Mouse (Mus musculus) ES-CJ7 (cell line): ENCODE measurements around the gene Slc27a2.

Source experiments
- DNase-seq: peaks from one replicate; pipeline ENCODE4 v3.0.0; 2011; ENCODE audit warnings: low read depth, low spot score

Slc27a2 gene

GRCm38 (mm10) chr2:126553291-126553639 lies 1.1 kb downstream of the Slc27a2 start:
- peak; percentile 27 for DNase-seq

DNA sequence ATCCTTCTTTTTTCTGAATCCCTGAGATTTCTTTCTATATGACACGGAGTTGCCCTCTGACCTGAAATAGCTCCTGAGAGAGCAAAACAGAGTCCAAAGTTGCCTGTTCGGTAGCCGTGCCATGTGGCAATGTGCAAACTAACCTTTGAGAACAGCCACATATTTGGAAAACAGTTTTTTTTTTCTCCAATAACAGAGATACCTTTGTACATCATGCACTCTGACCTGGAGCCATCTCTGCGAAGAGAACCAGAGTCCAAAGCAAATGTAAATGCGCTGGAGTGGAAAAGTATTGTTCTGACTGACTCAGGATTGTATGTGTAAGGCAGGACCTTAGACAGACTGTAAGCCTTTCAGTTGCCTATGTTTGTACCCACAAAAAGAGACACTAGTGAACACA lies 3.3 kb downstream of the Slc27a2 start:
- no peak for DNase-seq

DNA sequence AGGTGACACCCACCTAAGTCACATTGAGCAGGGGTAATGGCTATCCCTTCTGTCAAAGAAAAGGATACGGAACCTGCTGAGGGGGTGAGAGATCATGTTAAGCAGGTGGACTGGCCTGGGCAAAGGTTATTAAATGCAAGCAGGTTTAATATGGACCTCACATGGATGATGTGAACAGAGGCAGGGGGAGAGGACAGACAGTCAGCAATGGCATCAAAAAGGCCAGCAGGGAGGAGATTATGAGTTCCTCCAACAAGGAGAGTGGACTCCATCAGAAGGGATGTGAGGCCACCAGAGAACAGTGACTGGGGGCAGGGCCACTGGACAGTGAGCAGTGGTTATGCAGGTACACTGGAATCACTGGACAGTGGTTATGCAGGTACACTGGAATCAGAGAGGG lies 7.9 kb downstream of the Slc27a2 start:
- DNase-seq = no peak

- DNase-seq = no peak
Measured at GRCm38 (mm10) chr2:126563411-126564105, 11.4 kb downstream of the Slc27a2 start.

DNA sequence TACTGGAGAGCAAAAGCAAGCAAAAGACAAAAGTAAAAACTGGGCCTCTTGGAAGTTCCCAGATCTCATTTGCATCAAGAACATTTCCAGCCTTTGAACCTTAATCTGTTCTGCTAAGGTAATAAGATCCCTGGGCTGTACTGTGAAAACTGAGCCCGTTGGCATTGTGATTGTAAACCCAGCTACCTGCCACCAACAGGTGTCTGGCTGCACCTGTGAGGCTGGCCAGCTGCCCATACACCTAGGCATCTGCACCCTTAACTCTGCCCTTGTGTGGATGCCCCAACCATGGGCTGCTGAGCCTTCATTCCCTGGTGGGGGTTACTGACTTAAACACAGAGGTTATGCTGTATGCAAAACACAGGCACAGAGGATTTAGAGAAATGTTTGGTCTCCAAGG lies 20.0 kb downstream of the Slc27a2 start:
- DNase-seq = no peak

- no peak for DNase-seq
Measured at GRCm38 (mm10) chr2:126572747-126573146, 20.5 kb downstream of the Slc27a2 start.

DNA sequence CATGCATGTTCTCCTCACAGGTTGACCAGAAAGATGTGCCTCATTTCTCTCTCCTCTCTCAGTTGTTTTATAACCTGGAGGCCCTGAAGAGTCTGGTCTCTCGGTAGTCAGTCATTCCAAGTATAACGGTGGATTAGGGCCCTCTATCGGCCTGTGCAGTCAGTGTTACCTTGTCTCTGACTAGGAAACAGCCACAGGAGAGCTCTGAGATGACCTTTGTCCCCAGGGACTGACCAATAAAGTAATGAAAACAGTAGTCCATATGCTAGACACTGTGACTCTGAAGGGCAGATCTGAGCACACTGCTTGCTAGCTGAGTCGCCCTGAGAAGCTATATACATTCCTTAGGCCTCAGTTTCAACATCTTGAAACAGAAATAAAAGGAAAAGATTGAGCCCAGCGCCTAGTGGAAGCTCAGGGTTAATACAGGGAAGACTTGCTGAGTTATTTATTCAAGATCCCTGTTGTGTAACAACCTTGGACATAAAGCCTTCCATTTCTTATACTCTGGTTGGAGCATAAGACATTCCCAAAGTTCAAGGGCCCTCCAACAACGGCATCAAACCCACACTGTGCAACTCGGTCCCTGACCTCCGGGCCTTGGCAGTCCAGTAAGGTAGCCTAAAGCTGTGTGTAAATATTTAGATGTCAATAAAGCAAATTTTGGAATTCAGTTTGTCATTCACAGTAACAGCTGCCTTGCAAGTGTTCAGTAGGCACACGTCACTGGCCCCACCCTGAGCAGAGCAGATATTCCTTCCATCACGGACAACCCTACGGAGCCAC lies 23.4 kb downstream of the Slc27a2 start:
- no peak for DNase-seq

DNA sequence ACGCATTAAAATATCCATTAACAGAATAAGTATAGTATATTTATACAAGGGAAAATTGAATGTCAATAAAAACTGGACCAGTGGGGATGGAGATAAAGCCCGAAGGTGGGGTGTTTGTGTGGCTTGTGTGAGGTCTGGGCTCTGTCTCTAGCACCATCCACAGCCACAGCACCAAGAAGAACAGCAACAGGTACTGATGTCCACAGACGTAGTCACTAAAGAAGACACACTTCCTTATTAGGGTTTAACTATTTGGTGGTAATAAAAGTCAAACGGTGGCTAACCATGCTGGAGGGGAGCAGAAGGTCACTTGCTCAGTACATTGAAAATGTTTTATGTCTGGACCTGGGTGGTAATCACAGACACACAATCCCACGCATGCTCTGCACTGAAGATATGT lies 25.2 kb downstream of the Slc27a2 start:
- no peak for DNase-seq

DNA sequence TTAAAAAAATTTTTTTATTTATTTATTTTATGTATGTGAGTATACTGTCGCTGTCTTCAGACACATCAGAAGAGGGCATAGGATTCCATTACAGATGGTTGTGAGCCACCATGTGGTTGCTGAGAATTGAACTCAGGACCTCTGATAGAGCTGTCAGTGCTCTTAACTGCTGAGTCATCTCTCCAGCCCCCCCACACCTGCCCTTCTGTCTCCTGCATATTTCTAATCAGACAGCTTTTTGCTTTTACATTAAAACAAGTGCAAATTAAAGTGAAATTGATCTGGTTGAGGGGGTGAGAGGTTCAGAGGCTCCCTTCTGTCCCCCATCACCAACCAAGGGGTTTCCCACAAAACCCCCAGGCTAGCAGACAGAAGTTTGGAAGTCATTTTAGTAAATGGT lies 27.1 kb downstream of the Slc27a2 start:
- no peak for DNase-seq

DNA sequence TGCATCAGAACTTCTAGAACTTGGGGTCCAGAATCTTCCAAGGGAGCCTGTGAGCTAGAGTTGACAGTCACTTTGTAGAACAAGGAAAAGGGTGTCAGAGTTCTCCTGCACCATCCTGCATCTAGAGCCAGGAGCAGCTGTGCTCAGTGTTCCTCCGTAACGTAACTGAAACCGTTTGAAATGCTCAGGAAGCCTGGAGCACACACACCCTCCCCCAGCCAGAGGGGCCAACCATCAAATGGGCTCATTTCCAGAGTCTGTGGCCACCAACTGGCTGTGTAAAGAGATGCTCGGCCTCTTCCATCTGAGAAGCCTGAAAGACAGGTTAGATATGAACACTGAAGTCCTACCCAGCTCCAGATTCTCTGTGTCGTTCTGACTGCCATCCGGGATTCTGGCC lies 31.8 kb downstream of the Slc27a2 start:
- no peak for DNase-seq

- no peak for DNase-seq
Measured at GRCm38 (mm10) chr2:126584621-126585369, 32.6 kb downstream of the Slc27a2 start.

DNA sequence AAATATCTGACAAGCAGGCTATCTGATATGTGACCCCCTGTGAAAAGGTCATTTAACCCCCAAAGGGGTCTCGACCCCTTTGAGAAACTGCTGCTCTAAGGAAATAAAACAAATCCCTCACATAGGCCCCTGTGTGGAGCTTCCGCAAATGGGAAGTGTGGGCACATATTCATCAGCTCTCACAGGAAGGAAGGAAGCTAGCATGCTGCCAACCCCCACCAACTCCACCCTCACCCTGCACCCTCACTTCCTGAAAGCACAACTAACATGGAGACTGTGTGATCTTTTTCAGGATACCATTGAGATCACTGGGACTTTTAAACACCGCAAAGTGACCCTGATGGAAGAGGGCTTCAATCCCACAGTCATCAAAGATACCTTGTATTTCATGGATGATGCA lies 35.3 kb downstream of the Slc27a2 start:
- DNase-seq = no peak

GRCm38 (mm10) chr2:126591304-126591703 lies 39.1 kb downstream of the Slc27a2 start:
- no peak for DNase-seq

DNA sequence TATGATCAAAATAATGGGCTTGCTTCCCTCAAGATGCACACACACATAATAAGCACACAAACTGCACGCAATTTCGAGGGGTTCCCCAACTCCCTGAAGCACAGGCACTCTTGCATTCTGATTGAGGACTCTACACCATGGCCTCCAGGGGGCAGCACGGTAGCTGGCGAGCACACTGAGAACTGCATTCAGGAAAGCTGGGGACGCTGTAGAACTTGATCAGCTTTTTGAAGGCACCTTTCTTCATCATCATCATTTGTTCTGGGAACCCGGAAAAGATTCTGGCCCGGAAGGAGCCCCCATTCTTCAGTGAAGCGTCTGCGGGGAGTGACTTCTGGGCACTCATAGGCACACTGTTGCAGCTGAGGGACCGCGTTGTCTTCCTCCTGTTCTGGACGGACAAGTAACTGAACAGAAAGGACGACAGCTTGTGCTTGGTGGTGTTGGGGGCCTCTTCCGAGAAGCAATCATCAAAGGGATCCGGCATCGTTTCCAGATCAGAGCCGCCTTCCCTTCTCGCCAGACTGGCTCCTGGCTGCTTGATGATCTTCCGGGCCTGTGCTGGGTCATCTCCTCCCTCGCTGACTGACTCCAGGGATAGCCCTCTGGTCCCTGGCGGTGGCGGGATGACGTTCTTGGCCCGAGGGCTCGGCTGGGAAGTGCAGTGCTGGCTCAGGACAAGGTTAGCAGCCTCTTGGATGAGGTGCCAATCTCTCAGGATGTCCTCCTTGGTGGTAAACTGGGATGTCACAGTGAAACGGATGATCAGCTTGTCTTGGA lies 41.8 kb downstream of the Slc27a2 start:
- DNase-seq = peak; percentile 78

DNA sequence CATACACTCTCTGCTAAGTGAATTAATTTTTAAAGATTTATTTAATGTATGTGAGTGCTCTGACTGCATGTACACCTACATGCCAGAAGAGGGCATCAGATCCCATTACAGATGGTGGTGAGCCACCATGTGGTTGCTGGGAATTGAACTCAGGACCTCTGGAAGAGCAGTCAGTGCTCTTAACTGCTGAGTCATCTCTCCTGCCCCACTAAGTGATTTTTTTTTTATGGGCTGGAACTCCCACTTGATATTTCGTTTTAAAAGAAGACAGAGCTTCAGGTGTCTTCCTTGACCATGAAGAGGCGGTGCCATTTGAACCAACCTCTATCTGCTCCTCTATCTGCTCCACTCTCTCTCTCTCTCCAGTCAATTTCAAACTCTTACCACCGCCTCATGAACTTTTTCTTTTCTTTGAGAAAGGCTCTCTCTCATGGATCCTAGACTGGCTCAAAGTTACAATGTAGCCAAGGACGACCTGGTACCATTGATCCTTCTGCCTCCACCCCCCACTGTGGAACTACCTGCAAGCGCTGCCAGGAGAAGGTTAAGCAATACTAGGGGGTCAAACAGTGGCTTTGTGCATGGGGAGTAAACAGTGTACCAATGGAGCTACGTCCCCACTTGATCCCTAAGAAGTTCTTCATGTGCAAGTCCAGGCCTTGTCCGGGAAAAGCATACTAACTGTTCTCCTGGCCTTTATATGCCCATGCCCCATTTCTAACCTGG lies 44.3 kb downstream of the Slc27a2 start:
- DNase-seq = no peak

GRCm38 (mm10) chr2:126597279-126598241 lies 45.4 kb downstream of the Slc27a2 start:
- DNase-seq = no peak

- no peak for DNase-seq
Measured at GRCm38 (mm10) chr2:126598359-126598758, 46.2 kb downstream of the Slc27a2 start.

DNA sequence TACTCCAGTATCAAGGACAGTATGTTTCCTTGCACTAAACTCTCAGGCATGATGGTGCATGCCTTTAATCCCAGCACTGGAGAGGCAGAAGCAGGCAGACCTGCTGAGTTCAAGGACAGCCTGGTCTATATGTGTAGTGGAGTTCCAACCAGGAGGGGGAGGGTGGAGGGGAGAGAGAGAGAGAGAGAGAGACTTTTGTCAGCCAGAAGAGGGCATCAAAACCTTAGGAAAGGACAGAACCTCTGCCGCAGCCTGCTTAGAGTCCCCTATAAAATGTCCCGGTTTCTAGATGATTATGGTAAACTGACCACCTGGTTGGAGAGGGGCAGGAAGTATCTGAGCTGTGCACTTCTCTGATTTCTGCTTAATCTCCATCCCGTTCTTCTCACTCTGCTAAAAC lies 46.8 kb downstream of the Slc27a2 start:
- DNase-seq = peak; percentile 51

DNA sequence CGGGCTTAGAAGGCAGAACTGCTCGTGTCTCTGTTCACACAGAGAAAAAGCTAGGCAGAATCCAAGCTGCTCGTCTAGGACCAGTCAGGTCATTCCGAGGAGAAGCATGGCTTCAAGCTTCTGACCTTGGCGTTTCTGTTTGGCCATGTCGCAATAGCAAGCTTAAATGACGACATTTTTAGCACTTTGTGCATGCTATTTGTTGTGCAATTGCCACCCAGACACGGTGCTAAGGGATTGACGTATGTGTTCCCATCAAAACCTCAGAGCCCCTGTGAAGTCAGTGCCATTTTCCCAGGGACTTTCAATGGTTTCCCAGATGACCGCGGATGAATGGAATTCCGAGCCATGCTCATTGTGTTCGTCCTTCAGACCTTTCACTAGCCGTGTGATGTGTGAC lies 48.3 kb downstream of the Slc27a2 start:
- DNase-seq = no peak
